ENCODE assay signal across 7 mouse cellular contexts in the genomic region with DNA sequence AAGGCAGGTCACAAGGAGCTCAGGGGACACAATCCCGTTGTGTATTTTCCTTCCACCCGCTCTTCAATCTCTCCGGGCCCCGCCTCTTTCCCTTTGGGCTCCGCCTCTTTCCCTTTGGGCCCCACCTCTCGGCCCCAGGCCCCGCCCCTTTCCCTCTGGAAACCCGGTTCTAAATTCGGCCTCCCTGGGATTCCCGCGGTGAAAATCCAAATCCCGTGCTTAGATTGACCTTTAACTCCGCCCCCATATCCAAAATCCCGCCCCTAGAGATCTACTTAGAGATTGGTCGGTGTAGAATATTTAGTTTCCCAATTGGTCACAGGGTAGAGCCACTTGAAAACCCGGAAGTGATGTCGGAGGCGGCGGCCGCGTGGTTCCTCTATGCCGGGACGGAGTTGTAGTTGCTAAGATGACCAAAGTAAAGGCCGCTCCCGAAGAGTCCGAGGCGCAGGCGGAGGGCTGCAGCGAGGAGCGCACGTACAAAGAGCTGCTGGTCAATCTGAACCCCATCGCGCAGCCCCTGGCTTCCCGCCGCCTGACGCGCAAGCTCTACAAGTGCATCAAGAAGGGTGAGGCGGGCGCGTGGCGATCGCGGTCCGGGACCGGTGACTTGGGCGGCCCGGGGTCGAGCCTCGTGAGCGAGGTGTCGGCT. TPM values are rescaled to one million over a fixed set of nuclear protein-coding genes. Genes with fewer than 3 reads are reported as not detected.
A peak's percentile ranks its signal among the peaks of the same experiment; 100 is the strongest.
DNase-seq lines count a peak whose midpoint lies in the region; ATAC-seq lines count a peak whose summit lies in the region.

A gene (plus strand): TSS at position 327 of the 652 bp plus-strand sequence.

- peak within 1 kb of the TSS; percentile 70 for H3K4me3 ChIP-seq in intestine, embryonic 16.5 days (ENCODE audit: low read length)
- H3K4me3 ChIP-seq in midbrain, embryonic 11.5 days (ENCODE audit: low read depth, low read length), result peak within 1 kb of the TSS; percentile 74

- no peaks in the 10 kb centered on the region for H3K9me3 ChIP-seq in intestine, embryonic 16.5 days (ENCODE audit: control insufficient read depth, low read length)
- no peaks in the 10 kb centered on the region for H3K9me3 ChIP-seq in midbrain, embryonic 11.5 days (ENCODE audit: control insufficient read depth, low read length)

- peaks cover 28% of the 10 kb centered on the region for H3K4me1 ChIP-seq in intestine, embryonic 16.5 days (ENCODE audit: control insufficient read depth, insufficient read depth, low read length)
- peaks cover 16% of the 10 kb centered on the region for H3K4me1 ChIP-seq in midbrain, embryonic 11.5 days (ENCODE audit: control insufficient read depth, insufficient read depth, low read length)

- intact Hi-C loops in left cerebral cortex, postnatal 36 days (cut with DNase I), result no loop called here

- peak; percentile 86 for ATAC-seq in intestine, embryonic 16.5 days
- peak; percentile 95 for ATAC-seq in midbrain, embryonic 11.5 days (ENCODE audit: low FRiP score)

- peak within 1 kb of the TSS; percentile 77 for H3K9ac ChIP-seq in intestine, embryonic 16.5 days (ENCODE audit: low read depth, low read length)
- H3K9ac ChIP-seq in midbrain, embryonic 11.5 days (ENCODE audit: low read length), result peak within 1 kb of the TSS; percentile 80

- H3K4me2 ChIP-seq in intestine, embryonic 16.5 days (ENCODE audit: low read depth, low read length), result peak within 1 kb of the TSS; percentile 72
- peak within 1 kb of the TSS; percentile 58 for H3K4me2 ChIP-seq in midbrain, embryonic 11.5 days

- no peaks in the 10 kb centered on the region for H3K27me3 ChIP-seq in intestine, embryonic 16.5 days (replicated peaks; ENCODE audit: control insufficient read depth, insufficient read depth, low read length)
- no peaks in the 10 kb centered on the region for H3K27me3 ChIP-seq in midbrain, embryonic 11.5 days (ENCODE audit: control insufficient read depth, insufficient read depth, low read length)

- under 1% methylated on average over 51 of the region's 51 CpGs for WGBS in intestine, embryonic 16.5 days
- WGBS in midbrain, embryonic 11.5 days, result under 1% methylated on average over 51 of the region's 51 CpGs

- peaks cover 16% of the 10 kb centered on the region for H3K36me3 ChIP-seq in intestine, embryonic 16.5 days (ENCODE audit: control insufficient read depth, insufficient read depth, low read length)
- H3K36me3 ChIP-seq in midbrain, embryonic 11.5 days (ENCODE audit: control insufficient read depth, insufficient read depth, low read length), result peaks cover 21% of the 10 kb centered on the region

- peak within 1 kb of the TSS; percentile 8; the same call in 1 of the 2 replicates for H3K27ac ChIP-seq in intestine, embryonic 16.5 days (ENCODE audit: low read length)
- no peak within 1 kb of the TSS for H3K27ac ChIP-seq in midbrain, embryonic 11.5 days (ENCODE audit: low read depth, low read length)

- DNase-seq in adrenal gland, adult 8-10 months, result peak; percentile 97
- DNase-seq in embryo, embryonic 9.5 days (ENCODE audit: extremely low spot score), result peak; percentile 99
- peak; percentile 86 to 92 for DNase-seq in gastrocnemius, postnatal 4 days (ENCODE audit: low spot score in 2 of 2)
- DNase-seq in left cerebral cortex, postnatal 36 days (ENCODE audit: low spot score in 2 of 2), result peak; percentile 85 to 86
- DNase-seq in midbrain, embryonic 11.5 days (ENCODE audit: low spot score, missing footprints), result peak; percentile 99
- peak; percentile 95 for DNase-seq in skeletal muscle tissue, adult 2 months (ENCODE audit: low read depth, low spot score)

RNA-seq across cellular contexts. Expression of the gene that starts here (rescaled TPM):
- total RNA-seq in adrenal gland, adult 8-10 months (2022), result 10 to 100 TPM; 52.2 to 75.1 (median 56.2) TPM
- 10 to 100 TPM; 35.4 to 37.3 TPM for total RNA-seq in gastrocnemius, postnatal 4 days (2021)
- 150 and 175 TPM in 2 replicates for polyA plus RNA-seq in intestine, embryonic 16.5 days (2015; fragmentation: Nextera tagmentation; extraction: Ambion mirVana)
- total RNA-seq in left cerebral cortex, postnatal 36 days (2021), result 10 to 100 TPM; 44.7 to 52.4 TPM
- 152 and 167 TPM in 2 replicates for polyA plus RNA-seq in midbrain, embryonic 11.5 days (2014; fragmentation: Nextera tagmentation; extraction: Ambion mirVana)
